Mouse (Mus musculus) monocyte, adult 59 days (primary cell): ENCODE results near the gene Mdh2. TPM values are rescaled to one million over a fixed set of nuclear protein-coding genes. Genes with fewer than 3 reads are reported as not detected.

Source experiments
- total RNA-seq, 2 experiments: library from RNA; stranded (reverse); gene quantifications; one replicate each; pipeline ENCODE4 v1.2.4; 2023

Gene Mdh2
- total RNA-seq = 100 to 1,000 TPM; 191 to 197 TPM

GRCm38 (mm10) chr5:135778471-135779445, at the start of gene Mdh2:
Gene Mdh2, plus strand, starts transcription at chr5:135778480.

DNA sequence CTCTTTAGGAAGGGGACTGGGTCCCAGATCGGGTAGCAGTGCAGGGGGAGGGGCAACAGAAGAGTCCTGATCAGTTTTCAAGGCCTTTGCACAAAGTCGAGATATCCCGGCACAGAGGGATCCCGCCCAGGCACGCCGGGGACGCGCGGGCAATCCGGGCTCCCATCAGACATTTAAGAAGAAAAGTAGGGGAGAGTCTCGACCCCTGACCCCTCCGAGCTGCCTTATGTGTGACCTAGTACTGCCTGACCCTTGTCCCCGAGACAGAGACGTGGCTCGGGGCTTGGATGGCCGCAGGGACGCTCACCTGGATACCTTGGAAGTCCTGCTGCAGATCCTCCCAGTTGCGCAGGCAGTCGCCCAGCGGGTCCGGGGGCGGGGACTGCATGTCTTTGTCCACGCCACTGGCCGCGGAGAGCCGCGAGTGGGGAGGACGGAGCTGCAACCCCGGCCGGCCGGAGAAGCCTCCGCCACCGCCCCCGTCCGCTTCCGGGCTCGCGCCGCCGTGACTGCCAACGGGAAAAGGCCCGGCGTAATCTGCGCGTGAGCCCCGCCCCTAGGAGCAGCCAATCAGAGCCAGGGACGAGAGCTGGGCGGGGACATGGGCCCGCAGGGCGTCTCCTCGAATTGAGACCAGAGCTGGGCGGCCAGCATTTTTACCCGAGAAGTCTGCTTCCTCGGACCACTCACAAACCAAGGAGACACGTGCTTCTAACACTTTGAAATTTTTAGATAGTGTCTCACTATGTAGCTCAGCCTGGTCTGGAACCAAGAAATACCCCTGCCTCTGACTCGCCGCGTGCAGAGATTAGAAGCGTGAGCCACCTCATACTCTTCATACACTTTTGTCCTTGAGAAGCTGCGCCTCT, 34.3 kb upstream of the Mdh2 start, which contains the start of gene Tmem120a:
Tmem120a (minus strand) TSS at position 708 of the 869 bp plus-strand sequence.

DNA sequence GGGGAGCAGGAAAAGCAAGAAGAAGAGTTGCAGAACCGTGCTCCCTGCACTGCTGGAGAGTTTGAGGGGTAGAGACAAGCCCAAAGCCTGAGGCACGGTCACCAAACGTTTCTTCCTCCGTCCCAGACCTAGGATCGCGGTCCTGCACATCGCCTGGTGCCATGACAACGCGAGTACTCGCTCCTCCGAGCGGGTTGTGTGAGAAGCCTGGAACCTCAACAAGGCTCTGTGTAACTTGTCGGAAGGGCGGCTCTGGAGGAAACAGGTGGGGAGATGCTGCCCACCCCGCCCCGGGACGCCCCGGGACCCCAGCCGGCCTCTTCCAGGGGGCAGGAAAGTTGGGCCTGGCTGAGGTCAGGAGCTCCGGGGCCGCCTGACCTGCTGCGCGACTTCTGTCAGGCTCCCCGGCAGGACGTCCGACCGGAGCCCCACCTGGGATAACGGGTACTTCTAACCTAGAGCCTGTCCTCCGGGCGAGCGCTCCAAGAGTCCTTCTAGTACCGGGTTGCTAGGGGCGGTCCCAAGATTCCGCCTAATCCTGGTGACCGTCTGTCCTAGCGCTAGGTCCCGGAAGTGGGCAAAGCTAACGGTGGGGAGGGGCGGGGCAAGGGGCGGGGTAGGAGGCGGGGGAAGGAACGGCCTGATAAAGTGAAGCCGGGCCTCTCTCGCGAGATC, 347 bp upstream of the Mdh2 start, which contains the start of gene Styxl1:
Styxl1 (minus strand) TSS at position 590 of the 675 bp plus-strand sequence.

DNA sequence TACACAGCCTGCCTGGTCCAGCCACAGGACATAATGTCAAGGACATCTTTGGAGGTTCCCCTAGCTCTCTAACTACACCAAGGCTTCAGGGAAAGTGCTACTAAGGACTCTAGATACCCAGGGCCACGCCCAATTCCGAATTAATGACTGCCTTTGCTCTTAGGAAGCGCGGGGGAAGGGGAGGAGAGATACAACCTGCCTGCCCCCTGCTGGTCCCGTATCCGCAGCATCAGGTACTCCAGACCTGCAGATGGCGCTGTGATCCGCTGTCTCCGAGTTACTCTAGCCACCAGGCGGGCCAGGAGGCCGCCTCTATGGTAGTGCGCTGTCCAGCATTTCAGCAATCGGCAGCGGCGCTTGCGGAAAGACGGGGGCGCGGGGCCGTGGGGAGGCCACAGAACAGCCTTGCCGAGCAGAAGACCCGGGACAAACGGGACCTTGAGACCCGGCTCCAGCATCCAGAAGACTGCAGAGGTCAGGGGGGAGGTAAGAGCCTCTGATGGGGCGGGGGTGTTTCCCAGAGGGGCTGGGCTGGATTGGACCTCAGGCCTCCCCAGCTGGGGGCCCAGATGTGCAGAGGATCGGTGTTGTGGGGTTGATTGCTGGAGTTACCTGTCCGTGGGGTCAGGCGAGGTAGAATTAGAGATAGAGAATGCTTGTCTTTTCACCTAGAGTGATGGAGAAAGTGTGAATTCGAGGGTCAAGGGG, 28.4 kb downstream of the Mdh2 start, which contains the start of gene Srrm3:
Srrm3 (plus strand) TSS at position 336 of the 708 bp plus-strand sequence.

Other genes with a start within 250 kb of the Mdh2 start
- 100 to 1,000 TPM; 203 to 210 TPM for gene Hip1, start 233.4 kb upstream of the Mdh2 start, total RNA-seq
- gene Ccl26, start 214.9 kb upstream of the Mdh2 start, total RNA-seq = not detected
- 10 to 100 TPM; 20.6 to 33.1 TPM for gene Ccl24, start 205.4 kb upstream of the Mdh2 start, total RNA-seq
- gene Rhbdd2, start 145.9 kb upstream of the Mdh2 start, total RNA-seq = 10 to 100 TPM; 10.4 to 10.5 TPM
- gene Por, start 108.4 kb upstream of the Mdh2 start, total RNA-seq = 10 to 100 TPM; 74.5 to 77.1 TPM
- gene Tmem120a, start 34.0 kb upstream of the Mdh2 start, total RNA-seq = 10 to 100 TPM; 11.6 to 12.8 TPM
- gene Styxl1, start 95 bp upstream of the Mdh2 start, total RNA-seq = under 1 TPM in 1 of 2 experiments, not detected in 1; 0.73 TPM
- gene Srrm3, start 28.4 kb downstream of the Mdh2 start, total RNA-seq = not detected
- gene Hspb1, start 109.4 kb downstream of the Mdh2 start, total RNA-seq = 1 to 10 TPM; 1.8 to 1.9 TPM
- 100 to 1,000 TPM; 183 to 200 TPM for gene Ywhag, start 156.1 kb downstream of the Mdh2 start, total RNA-seq
- gene Ssc4d, start 196.1 kb downstream of the Mdh2 start, total RNA-seq = 1 to 10 TPM; 1.7 to 2.4 TPM
- not detected for gene Zp3, start 201.6 kb downstream of the Mdh2 start, total RNA-seq
- gene Dtx2, start 216.3 kb downstream of the Mdh2 start, total RNA-seq = 10 to 100 TPM; 24.5 to 26.7 TPM